Mouse (Mus musculus): ENCODE measurements around the gene Gpr4. TPM values are rescaled to one million over a fixed set of nuclear protein-coding genes. Genes with fewer than 3 reads are reported as not detected.
A peak's percentile ranks its signal among the peaks of the same experiment; 100 is the strongest.

Gene Gpr4
- total RNA-seq (2022) = 1 to 10 TPM; 3.3 to 8.5 (median 7.4) TPM

DNA sequence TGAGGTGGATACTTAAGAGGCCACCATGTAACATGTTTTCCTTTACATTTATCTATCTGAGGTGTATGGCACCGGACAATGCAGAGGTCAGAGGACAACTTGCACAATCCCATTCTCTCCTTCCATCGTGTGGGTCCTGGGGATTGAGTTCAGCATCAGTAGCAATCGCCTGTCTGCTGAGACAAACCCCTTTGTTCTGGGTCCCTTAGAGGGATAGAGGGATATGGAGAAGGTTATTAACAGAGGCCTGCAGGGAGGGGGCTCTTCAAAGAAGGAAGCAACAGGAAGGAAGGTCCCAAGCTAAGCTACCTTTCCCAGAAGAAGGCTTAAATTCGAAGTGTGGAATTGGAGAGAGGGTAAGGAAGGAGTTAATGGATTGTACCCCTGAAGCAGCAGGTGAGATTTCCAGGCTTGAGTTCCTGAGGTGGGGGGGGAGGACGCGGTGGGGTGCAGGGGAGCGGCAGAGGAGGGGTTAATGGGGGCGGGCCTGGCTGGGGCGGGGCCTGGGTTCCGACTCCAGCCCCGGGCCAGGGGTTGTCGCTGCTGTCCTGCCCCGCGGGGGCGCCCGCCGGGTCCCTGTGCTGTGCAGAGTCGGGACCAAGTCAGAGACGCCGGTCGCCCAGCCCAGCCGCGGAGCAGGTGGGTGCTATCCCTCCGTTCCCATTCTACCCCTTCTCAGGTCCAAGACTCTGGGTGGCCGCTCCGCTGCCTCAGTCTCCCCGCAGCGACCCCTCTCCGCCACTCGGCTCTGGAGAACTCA is at the start of gene Gpr4:
Gpr4 (plus strand) TSS at position 543 of the 760 bp plus-strand sequence.
- DNase-seq (ENCODE audit: low spot score) = no peak

DNA sequence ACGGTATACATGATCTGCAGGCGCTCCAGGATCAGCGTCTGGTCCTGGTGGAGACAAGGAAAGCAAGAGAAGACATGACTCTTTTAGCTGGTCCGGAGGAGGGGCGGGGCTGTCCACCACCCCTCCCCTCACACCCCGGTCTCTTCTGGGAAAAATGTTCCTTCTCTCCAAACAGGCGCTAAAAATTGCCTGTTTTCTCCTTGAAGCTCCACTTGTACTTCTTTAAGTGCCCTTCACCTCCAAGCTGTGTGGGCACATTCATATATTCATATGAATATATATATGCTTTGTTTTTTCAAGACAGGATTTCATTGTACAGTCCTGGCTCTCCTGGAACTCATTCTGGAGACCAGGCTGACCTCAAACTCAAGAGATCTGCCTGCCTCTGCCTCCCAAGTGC is 49.4 kb upstream of the Gpr4 start:
- DNase-seq (ENCODE audit: low spot score) = no peak

DNA sequence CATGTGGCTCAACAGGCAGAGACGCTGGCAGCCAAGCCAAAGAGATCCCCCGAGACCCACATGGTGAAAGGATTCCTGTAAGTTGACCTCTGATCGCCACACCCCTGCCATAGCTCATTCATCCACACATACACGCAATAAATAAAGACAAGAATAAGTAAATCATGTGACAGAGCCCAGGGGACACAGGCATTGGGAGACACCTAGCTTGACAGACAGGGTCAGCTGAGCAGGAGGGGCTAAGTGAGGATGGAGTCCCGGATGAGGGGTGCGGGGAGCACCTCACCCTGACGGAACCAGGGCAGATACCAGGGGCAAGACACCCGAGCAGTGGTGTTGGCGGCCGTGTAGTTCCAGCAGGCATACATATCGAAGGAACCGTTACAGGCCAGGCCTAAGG is 48.6 kb upstream of the Gpr4 start:
- no peak for DNase-seq (ENCODE audit: low spot score)

DNA sequence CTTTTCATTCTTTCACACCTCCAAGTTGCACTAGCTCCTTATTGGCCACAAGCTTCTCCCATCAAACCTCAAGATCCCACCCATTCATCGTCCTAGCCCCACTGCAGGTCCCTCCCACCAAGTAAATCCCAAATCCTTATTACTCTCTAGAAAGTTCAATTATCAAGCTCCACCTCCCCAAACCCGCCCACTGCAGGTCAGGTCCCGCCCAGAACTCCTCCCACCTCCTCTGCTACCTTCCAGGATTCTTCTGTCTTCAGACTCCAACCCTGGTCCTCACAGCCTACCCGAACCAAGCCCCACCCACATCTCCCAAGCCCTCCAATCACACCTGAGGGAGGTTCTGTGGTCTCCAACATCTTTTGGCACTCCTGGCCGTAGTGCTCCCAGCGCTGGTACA is 48.1 kb upstream of the Gpr4 start:
- DNase-seq (ENCODE audit: low spot score) = no peak

DNA sequence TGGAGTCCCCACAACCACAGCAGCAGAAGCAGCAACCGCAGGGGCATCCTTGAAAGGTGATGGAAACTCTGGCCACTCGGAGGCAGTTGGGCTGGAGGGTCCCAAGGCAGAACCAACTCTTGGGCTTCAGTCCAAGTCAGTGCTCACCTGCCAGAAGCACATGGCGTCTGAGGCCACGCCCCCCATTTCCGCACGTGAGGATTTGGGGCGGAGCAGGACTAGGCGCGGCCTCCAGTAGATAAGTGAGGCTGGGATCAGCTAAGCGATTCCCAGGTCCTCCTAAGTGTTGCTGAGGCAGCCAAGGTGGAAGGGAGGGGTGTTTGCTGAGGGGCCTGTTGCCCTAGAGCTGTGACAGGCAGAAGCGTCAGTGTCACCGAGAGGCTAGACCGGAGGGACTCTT is 47.4 kb upstream of the Gpr4 start:
- DNase-seq (ENCODE audit: low spot score) = no peak

DNA sequence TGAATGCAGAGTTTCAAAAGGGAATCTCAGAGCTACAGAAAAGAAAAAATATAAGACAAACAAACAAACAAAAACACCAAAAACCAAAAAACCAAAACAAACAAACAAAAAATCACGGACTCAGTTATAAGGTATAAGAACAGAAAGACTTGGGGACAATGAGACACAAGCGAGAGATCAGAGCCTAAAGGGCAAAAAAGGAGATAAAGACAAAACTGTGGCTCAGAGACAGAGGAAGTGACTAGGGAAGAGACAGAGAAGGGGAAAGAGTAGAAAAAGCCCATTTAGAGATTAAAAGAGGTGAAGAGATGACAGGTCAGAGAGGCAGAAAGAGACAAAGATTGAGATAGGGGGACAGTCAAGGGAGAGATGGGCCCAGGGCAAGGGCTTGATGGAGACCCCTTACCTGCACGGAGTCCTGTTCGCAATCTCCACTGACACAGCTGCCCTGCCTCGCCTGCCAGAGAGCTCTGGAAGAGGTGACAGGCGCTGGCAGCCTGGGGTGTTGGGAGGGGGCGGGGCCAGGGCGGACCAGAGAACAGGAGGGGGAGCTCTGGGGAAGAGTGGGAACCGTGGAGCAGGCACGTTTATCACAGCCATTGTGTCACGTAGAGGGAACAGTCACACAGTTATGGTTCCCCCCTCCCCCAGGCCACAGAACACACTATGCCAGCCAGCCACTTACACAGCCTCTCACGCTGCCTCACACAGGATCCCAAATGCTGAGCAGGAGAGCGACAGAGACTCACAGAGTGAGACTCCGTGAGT is 46.5 kb upstream of the Gpr4 start, which contains the start of gene Gipr:
Gipr (minus strand) TSS at position 472 of the 768 bp plus-strand sequence.
- no peak for DNase-seq (ENCODE audit: low spot score)

DNA sequence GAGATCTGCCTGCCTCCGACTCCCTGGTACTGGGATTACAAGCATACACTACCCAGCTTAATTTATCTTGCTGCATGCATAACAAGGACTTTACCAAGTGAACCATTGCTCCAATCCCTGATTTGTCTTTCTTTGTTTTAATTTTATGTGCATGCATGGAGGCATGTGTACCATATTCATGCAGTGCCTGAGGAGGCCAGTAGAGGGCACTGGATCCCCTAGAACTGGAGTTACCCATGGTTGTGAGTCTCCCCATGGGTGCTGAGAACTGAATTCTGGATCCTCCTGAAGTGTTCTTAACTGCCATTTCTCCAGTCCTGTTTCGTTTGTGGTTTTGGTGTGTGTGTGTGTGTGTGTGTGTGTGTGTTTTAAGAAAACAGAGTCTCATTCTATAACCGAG is 45.3 kb upstream of the Gpr4 start:
- no peak for DNase-seq (ENCODE audit: low spot score)

DNA sequence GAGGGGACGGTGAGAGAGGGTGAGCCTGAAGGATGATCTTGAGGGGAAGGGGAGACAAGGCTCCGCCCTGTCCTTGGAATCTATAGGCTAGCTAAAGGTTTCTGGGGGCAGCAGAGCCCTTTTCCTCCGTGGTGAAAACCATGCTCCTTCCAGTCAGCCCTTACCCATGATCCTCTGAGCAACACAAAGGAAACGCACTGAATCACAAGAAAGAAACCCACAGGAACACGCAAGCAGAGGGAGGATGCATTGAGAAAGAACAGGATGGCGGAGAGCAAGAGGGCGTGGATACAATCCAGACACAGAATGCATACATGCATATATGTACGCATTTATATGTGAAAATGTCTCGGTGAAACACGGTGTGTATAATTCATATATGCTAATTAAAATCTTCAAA is 42.8 kb upstream of the Gpr4 start:
- DNase-seq (ENCODE audit: low spot score) = no peak

DNA sequence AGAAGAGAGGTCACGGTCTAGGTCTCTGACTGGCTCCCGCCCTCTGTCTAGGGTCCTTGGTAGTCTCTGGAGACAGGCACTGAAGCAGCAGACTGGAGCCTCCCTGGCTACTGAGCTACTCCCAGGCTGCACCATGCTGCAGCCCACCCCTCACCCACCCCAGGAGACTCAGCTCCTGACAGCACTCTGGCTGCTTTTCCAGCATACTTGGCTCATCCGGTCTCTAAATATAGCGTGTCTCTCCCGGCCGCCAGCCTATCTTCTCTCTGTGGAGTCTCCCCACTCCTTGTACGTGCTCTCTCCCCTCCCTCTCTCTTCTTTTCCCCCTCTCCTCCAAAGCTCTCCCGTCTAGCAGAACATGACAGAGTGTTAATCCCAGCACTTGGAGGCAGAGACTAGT is 42.2 kb upstream of the Gpr4 start:
- peak; percentile 50 for DNase-seq (ENCODE audit: low spot score)

DNA sequence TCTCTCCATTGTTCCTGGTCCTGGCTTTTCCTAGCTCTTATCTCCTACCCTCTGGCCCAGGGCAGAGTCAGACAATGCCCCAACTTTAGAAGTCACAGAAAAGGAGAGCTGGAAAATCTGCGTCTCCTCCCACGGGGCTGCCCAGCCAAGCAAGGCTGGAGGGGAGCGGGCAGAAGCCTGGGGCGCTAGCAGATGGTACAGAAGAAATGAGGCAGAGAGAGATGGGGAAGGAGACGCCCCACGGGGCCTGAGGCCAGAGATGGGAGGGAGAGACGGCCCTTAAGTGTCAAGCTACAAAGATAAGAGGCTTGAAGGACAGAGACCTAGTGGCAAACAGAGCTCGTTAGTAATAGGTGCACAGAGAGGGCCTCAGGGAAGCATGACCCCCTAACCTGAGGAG is 40.5 kb upstream of the Gpr4 start:
- no peak for DNase-seq (ENCODE audit: low spot score)

DNA sequence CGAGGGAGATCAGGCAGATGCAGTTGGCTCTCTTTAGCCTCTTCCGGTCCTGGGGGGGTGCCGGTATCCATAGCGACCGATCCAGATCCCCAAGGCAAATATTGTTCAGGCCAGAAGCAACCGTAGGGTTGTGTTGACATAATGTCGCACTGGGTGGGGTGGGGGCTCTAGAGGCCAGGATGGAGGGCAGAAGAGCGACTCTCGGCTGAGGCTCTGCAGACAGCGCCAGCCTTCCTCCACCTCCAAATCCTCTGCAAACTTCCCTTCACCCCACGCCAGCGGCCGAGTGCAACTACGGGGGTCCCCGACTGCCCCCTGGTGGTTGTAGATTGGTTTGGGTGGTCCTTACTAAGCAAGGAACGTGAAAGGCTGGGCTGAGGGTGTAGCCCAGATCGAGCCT is 39.5 kb upstream of the Gpr4 start:
- peak; percentile 83 for DNase-seq (ENCODE audit: low spot score)

DNA sequence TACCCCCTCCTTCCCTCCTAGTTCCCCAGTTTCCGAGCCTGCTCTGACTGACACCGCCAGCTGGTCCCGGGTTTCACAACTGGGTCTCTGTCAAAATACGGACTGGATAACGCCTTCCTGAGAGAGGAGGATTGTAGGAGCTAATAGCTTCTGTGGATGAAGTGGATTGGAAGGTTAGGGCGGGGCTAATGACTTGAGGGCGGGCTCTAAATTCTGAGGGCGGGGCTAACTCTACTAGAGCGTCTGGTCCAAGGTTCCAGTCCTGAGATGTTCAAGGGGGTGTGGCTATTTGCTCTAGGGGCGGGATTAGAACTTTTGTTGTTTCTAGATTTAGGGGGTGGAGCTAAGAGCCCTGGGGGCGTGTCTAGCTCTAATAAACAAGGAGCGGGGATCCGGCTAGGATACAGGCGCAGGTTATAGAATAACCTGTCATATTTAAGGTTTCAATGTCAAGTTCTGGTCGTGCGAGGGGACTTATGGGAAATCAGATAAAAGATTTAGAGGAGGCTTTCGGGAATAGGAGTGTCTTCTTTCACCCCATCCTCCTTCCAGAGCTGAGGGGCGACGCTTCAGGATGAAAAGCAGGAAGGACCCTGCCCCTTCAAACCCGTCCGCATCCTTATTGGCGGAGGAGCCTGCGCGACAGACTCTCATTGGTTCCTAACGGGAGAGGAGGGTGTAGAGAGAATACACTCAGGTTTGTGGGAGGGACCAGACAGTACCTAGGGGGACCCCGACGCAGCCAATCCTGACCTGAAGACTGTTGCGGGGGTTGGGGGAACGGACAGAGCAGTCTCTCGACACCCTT is 36.4 kb upstream of the Gpr4 start, which contains the start of gene Eml2:
Eml2 (plus strand) TSS at position 714 of the 808 bp plus-strand sequence.
- DNase-seq (ENCODE audit: low spot score) = no peak

DNA sequence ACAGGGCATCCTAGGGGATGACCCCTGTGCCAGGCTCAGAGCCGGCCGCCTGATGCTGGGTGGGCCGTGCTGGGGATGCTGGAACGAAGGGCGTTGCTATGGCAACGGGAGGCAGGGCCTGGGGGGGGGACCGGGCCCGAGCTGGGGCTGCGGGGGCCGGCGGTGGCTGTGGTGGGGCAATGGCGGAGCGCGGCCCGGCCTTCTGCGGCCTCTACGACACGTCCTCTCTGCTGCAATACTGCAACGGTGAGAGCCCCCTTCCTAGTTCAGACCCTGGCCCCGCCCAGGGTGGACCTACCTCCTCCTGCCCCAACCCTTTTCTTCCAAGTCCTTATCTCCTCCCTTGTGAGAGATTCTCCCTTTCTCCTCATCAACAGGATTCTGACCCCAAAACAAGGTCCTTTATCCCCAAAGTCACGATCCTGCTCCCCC is 35.8 kb upstream of the Gpr4 start:
- DNase-seq (ENCODE audit: low spot score) = no peak

DNA sequence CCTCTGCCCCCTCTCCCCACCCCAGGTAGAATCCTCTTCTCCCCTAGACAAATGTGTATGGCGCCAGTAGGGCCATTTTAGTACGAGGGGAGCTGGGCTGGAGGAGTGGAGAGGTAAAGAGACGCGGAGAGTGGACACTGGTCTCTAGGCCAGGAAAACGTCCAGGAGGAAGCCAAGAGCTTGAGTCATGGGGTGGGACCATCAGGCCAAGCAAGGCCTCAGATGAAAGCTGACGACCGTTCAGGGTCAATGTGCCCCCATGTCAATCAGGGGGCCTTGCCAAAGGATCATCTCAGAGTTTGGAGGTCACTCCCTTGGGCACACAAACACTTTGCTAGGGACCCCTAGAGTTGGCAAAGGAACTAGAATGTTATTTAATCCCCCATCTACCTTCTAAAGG is 35.1 kb upstream of the Gpr4 start:
- no peak for DNase-seq (ENCODE audit: low spot score)

DNA sequence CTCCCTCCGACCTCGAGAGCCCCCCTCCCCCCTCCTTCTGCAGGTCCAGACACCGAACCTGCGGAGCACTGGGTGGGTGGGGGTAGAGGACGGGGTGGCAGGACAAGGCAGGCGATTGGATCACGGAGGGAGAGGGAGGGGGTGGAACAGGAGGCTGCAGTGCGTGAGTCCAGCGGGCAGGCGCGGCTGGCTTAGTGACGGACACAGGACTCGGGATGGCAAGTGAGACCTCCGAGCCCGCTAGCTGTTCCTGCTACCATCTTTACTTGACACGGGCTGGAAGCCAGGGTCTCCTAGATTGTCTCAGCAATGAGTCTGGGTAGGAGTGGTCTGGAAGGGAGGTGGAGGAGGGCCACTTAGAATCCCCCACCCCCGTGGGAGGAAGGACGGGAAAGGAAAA is 34.3 kb upstream of the Gpr4 start:
- DNase-seq (ENCODE audit: low spot score) = no peak

DNA sequence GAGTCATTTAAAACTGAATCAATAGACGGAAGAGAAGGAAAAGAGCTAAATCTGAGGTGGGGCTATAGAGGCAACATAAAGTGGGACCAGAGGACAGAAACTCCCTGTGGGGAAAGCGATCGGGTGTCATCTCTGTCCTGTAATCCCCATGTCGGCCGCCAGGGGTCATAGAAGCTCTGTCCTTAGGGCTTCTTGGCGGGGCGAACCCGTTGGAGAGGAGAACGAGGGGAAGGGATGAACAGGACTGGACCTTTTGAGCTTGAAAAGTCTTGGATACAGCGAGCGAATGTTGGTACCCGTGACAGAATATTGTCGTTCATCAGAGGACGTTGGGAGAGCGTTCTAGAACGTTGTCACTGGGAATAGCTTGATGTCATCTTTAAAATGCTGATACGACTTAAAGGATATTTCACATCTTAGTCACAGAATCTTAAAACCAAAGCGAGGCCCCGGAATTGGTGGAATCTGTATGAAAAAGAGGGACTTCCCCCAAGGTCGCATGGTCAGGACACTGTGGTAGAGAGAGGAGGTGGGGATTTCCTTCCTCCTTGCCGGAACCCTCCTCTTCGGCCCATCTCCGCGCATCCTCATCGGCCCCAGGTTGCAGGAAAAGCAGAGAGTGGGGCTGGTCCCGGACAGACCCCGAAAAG is 33.8 kb upstream of the Gpr4 start:
- DNase-seq (ENCODE audit: low spot score) = peak; percentile 77

DNA sequence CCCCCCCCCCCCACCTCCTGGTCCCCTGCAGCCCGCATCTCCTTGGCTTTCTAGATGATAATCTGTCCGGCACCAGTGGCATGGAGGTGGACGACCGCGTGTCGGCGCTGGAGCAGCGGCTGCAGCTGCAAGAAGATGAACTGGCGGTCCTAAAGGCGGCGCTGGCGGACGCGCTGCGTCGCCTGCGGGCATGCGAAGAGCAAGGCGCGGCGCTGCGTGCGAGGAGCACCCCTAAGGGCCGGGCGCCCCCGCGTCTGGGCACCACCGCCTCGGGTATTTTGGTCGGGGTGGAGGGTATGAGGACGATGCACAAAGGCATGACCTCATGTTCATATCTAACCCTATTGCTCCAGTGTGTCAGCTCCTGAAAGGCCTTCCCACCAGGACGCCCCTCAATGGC is 33.2 kb upstream of the Gpr4 start:
- peak; percentile 42 for DNase-seq (ENCODE audit: low spot score)

DNA sequence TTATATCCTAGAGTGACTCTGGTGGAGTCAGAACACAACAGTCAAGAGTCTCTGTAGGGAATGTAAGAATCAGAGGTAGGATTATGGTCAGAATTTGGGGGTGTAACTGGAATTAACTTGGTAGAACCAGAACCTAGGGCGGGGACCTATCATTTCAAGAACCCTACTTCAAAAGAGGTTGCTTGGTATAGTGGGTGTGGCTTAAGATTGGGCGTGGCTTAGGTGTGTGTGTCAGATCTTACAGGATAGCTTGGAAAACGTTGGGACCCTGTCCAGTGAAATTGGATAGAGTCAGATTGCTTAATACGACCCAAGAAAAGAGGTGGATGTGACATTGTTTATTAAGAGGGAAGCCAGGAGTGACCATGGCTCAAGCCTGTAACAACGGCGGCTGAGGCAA is 32.4 kb upstream of the Gpr4 start:
- DNase-seq (ENCODE audit: low spot score) = no peak

DNA sequence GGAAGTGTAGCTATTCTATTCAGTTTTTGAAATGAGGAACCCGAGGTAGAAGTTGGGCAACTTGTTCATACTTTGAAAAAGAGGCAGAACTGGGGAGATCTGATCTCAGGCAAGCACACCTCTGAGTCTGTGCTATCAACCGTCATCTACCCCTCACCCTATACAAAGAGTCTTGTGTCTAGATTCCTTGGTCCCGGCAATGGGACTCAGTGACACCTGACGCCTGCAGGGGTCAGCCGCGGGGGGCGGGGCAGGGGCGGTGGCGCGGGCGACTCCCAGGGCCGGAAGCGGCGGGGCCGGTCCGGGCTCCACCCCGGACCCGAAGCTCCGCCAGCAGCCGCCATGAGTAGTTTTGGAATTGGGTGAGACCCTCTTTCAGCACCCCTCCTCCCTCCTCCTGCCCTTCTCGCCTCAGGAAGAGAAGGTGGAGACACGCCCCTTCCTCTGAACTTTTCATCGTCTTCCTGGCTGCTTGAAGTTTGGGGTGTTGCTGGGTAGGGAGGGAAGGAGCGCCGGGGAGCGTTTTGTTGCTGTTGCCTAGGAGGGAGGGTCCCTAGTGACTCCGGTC is 31.4 kb upstream of the Gpr4 start:
- peak; percentile 44 for DNase-seq (ENCODE audit: low spot score)

DNA sequence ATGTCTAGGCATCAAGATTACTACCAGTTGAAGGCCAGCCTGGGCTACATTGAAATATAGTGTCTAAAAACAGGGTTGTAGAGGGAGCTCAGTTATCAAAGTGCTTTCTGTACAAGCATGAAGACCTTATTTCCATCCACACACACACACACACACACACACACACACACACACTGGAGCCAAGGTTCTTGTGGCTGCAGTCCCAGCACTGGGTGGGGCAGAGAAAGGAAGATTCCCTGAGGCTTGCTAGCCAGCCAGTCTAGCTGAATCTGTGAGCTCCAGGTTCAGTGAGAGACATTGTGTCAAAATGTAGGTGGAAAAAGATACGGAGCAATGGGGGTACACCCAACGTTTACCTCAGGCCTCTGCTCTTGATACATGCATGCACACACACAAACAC is 28.1 kb upstream of the Gpr4 start:
- no peak for DNase-seq (ENCODE audit: low spot score)

DNA sequence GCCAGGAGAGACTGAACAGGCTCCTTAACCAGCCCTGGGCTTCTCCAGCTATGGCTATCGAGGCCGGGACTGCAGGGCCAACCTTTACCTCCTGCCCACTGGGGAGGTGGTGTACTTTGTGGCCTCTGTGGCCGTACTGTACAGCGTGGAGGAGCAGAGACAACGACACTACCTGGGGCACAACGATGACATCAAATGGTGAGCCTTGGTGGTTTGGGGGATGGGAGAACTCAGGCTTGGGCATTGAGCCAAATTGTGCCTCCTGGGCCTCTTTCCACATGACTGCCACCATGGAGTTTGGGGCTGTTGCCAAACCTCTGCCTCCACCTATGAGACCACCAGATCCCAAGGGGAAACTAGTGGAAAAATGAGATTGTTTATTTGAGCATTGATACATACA is 27.6 kb upstream of the Gpr4 start:
- DNase-seq (ENCODE audit: low spot score) = no peak

All from heart, adult 8-10 months (tissue).